Mouse (Mus musculus): ENCODE data around the gene Rab2b.

- TF ChIP-seq POLR2A (IDR thresholded peaks at IDR 0.05; ENCODE audit: borderline replicate concordance, insufficient read depth, low read length) (no peak), CTCF (IDR thresholded peaks at IDR 0.05; ENCODE audit: borderline replicate concordance, insufficient read depth, low read depth, low read length) (no peak)
These were observed 36.0 kb upstream of the Rab2b start for GRCm38 (mm10) chr14:52315283-52315780.

Measured in cerebellum, adult 2 months (tissue).